Mouse (Mus musculus) heart, embryonic 15.5 days (tissue): ENCODE measurements around the gene Atp11c. TPM values are rescaled to one million over a fixed set of nuclear protein-coding genes. Genes with fewer than 3 reads are reported as not detected.

ENCODE experiments used
- ATAC-seq: fragments of 200-750 bp; cut with Nextera tagmentation; replicated peaks from 2 replicates; pipeline ENCODE4 v1.8.0; 2017; ENCODE audit warnings: low read depth, moderate TSS enrichment; ENCODE audit not compliant: insufficient number of reproducible peaks, insufficient read depth, low FRiP score
- H3K27ac ChIP-seq: fragments of 300-500 bp; sonication (generic); 2 replicates; pipeline ENCODE4 v1.5.1; 2015; ENCODE audit warnings: mild to moderate bottlenecking, inconsistent platforms
- H3K27me3 ChIP-seq: fragments of 300-500 bp; sonication (generic); 2 replicates; pipeline ENCODE4 v1.6.1; 2015; ENCODE audit warnings: inconsistent platforms
- H3K36me3 ChIP-seq: fragments of 300-500 bp; sonication (generic); 2 replicates; pipeline ENCODE4 v1.6.1; 2015; ENCODE audit warnings: mild to moderate bottlenecking, inconsistent platforms
- H3K4me1 ChIP-seq: fragments of 300-500 bp; sonication (generic); replicated peaks from 2 replicates; pipeline ENCODE4 v1.6.1; 2015; ENCODE audit warnings: inconsistent platforms
- H3K4me2 ChIP-seq: fragments of 300-500 bp; sonication (generic); 2 replicates; pipeline ENCODE4 v1.6.1; 2015; ENCODE audit warnings: inconsistent platforms, mild to moderate bottlenecking, moderate library complexity
- H3K4me3 ChIP-seq: fragments of 300-500 bp; sonication (generic); 2 replicates; pipeline ENCODE4 v1.5.1; 2015; ENCODE audit warnings: mild to moderate bottlenecking, inconsistent platforms
- H3K9ac ChIP-seq: fragments of 300-500 bp; sonication (generic); 2 replicates; pipeline ENCODE4 v1.6.1; 2015; ENCODE audit warnings: mild to moderate bottlenecking, inconsistent platforms
- H3K9me3 ChIP-seq: fragments of 300-500 bp; sonication (generic); replicated peaks from 2 replicates; pipeline ENCODE4 v1.6.1; 2016; ENCODE audit warnings: inconsistent platforms
- WGBS: fragments of 180-500 bp; shearing (Covaris S2); methylation state at CpG from one replicate; pipeline ENCODE4 v1.1.7; 2015; ENCODE audit warnings: mixed read lengths; 5-methylcytosine and 5-hydroxymethylcytosine counted together
- polyA plus RNA-seq: library from polyadenylated mRNA; unstranded; fragments of >200 nt; fragmentation: Nextera tagmentation; extraction: Ambion mirVana; gene quantifications from 2 replicates; pipeline ENCODE4 v1.2.1, GENCODE M21; 2015

Gene Atp11c
- 2.9 and 3.8 TPM in 2 replicates for polyA plus RNA-seq

GRCm38 (mm10) chrX:60592598-60592997, at the start of gene Atp11c:
Atp11c (minus strand) TSS chrX:60592698.
- Histone ChIP-seq H3K4me3 (no peak within 1 kb of the TSS), H3K9ac (no peak within 1 kb of the TSS), H3K4me1 (no peaks in the 10 kb centered on the region), H3K9me3 (no peaks in the 10 kb centered on the region), H3K4me2 (no peak within 1 kb of the TSS), H3K27me3 (no peaks in the 10 kb centered on the region), H3K27ac (no peak within 1 kb of the TSS), H3K36me3 (no peaks in the 10 kb centered on the region)
- WGBS: 83% methylated on average over 2 of the region's 2 CpGs
- ATAC-seq: no peak

GRCm38 (mm10) chrX:60609202-60609601, 16.7 kb upstream of the Atp11c start:
- no peak overlapping the region for H3K9ac ChIP-seq
- no peaks in the 10 kb centered on the region for H3K36me3 ChIP-seq
- WGBS: 38% methylated on average over 3 of the region's 3 CpGs
- no peak overlapping the region for H3K4me3 ChIP-seq
- H3K4me2 ChIP-seq: no peak overlapping the region
- H3K27me3 ChIP-seq: no peaks in the 10 kb centered on the region
- no peak for ATAC-seq
- no peaks in the 10 kb centered on the region for H3K4me1 ChIP-seq
- no peaks in the 10 kb centered on the region for H3K9me3 ChIP-seq
- no peak overlapping the region for H3K27ac ChIP-seq

- WGBS: 33% methylated on average over 1 of the region's 1 CpGs
- Histone ChIP-seq H3K27ac (no peak overlapping the region), H3K4me1 (no peaks in the 10 kb centered on the region), H3K9me3 (no peaks in the 10 kb centered on the region), H3K27me3 (no peaks in the 10 kb centered on the region), H3K36me3 (no peaks in the 10 kb centered on the region), H3K4me3 (no peak overlapping the region), H3K9ac (no peak overlapping the region), H3K4me2 (no peak overlapping the region)
- no peak for ATAC-seq
Measured at GRCm38 (mm10) chrX:60570539-60570938, 22.0 kb downstream of the Atp11c start.

GRCm38 (mm10) chrX:60569047-60569446, 23.5 kb downstream of the Atp11c start:
- Histone ChIP-seq H3K9ac (no peak overlapping the region), H3K4me3 (no peak overlapping the region), H3K36me3 (no peaks in the 10 kb centered on the region), H3K9me3 (no peaks in the 10 kb centered on the region), H3K4me2 (no peak overlapping the region), H3K27ac (no peak overlapping the region), H3K27me3 (no peaks in the 10 kb centered on the region), H3K4me1 (no peaks in the 10 kb centered on the region)
- no peak for ATAC-seq

- Histone ChIP-seq H3K27me3 (no peaks in the 10 kb centered on the region), H3K4me3 (no peak overlapping the region), H3K36me3 (no peaks in the 10 kb centered on the region), H3K4me1 (no peaks in the 10 kb centered on the region), H3K27ac (no peak overlapping the region), H3K4me2 (no peak overlapping the region), H3K9me3 (no peaks in the 10 kb centered on the region), H3K9ac (no peak overlapping the region)
- no peak for ATAC-seq
- 42% methylated on average over 4 of the region's 4 CpGs for whole genome bisulfite sequencing
Measured at GRCm38 (mm10) chrX:60555242-60555641, 37.3 kb downstream of the Atp11c start.

- no peaks in the 10 kb centered on the region for H3K36me3 ChIP-seq
- H3K4me1 ChIP-seq: no peaks in the 10 kb centered on the region
- peak overlapping the region; percentile 62 for H3K4me3 ChIP-seq
- peaks cover 15% of the 10 kb centered on the region for H3K27me3 ChIP-seq
- peak overlapping the region; percentile 75 for H3K4me2 ChIP-seq
- peak; percentile 83 for ATAC-seq
- peak overlapping the region; percentile 44 for H3K9ac ChIP-seq
- H3K9me3 ChIP-seq: no peaks in the 10 kb centered on the region
- WGBS: 13% methylated on average over 44 of the region's 113 CpGs
- H3K27ac ChIP-seq: no peak overlapping the region
Measured at GRCm38 (mm10) chrX:60547444-60548304, 44.8 kb downstream of the Atp11c start.

GRCm38 (mm10) chrX:60547098-60547443, 45.4 kb downstream of the Atp11c start:
- 10% methylated on average over 16 of the region's 16 CpGs for WGBS
- H3K9me3 ChIP-seq: no peaks in the 10 kb centered on the region
- peak overlapping the region; percentile 75 for H3K4me2 ChIP-seq
- no peak for ATAC-seq
- no peaks in the 10 kb centered on the region for H3K4me1 ChIP-seq
- H3K9ac ChIP-seq: peak overlapping the region; percentile 44
- peaks cover 15% of the 10 kb centered on the region for H3K27me3 ChIP-seq
- H3K36me3 ChIP-seq: no peaks in the 10 kb centered on the region
- no peak overlapping the region for H3K27ac ChIP-seq
- H3K4me3 ChIP-seq: peak overlapping the region; percentile 62

- H3K27me3 ChIP-seq: peaks cover 15% of the 10 kb centered on the region
- no peak overlapping the region for H3K4me2 ChIP-seq
- no peaks in the 10 kb centered on the region for H3K36me3 ChIP-seq
- H3K4me1 ChIP-seq: no peaks in the 10 kb centered on the region
- no peak overlapping the region for H3K4me3 ChIP-seq
- no peak overlapping the region for H3K9ac ChIP-seq
- H3K27ac ChIP-seq: no peak overlapping the region
- ATAC-seq: no peak
- no peaks in the 10 kb centered on the region for H3K9me3 ChIP-seq
- WGBS: 46% methylated on average over 3 of the region's 3 CpGs
Measured at GRCm38 (mm10) chrX:60545906-60546305, 46.6 kb downstream of the Atp11c start.

- H3K9me3 ChIP-seq: no peaks in the 10 kb centered on the region
- no peaks in the 10 kb centered on the region for H3K4me1 ChIP-seq
- H3K27me3 ChIP-seq: peaks cover 15% of the 10 kb centered on the region
- H3K4me3 ChIP-seq: no peak overlapping the region
- no peak overlapping the region for H3K27ac ChIP-seq
- ATAC-seq: no peak
- H3K36me3 ChIP-seq: no peaks in the 10 kb centered on the region
- WGBS: 47% methylated on average over 1 of the region's 1 CpGs
- H3K9ac ChIP-seq: no peak overlapping the region
- no peak overlapping the region for H3K4me2 ChIP-seq
Measured at GRCm38 (mm10) chrX:60545444-60545843, 47.1 kb downstream of the Atp11c start.

- H3K27me3 ChIP-seq: peaks cover 9% of the 10 kb centered on the region
- no peak for ATAC-seq
- H3K9ac ChIP-seq: no peak overlapping the region
- no peaks in the 10 kb centered on the region for H3K36me3 ChIP-seq
- 50% methylated on average over 4 of the region's 4 CpGs for WGBS
- H3K27ac ChIP-seq: no peak overlapping the region
- no peaks in the 10 kb centered on the region for H3K9me3 ChIP-seq
- H3K4me1 ChIP-seq: no peaks in the 10 kb centered on the region
- H3K4me2 ChIP-seq: no peak overlapping the region
- H3K4me3 ChIP-seq: no peak overlapping the region
Measured at GRCm38 (mm10) chrX:60544098-60544497, 48.4 kb downstream of the Atp11c start.

- no peak for ATAC-seq
- no peak overlapping the region for H3K9ac ChIP-seq
- no peak overlapping the region for H3K4me2 ChIP-seq
- no peak overlapping the region for H3K4me3 ChIP-seq
- no peaks in the 10 kb centered on the region for H3K9me3 ChIP-seq
- WGBS: 53% methylated on average over 1 of the region's 1 CpGs
- no peaks in the 10 kb centered on the region for H3K36me3 ChIP-seq
- peaks cover 2% of the 10 kb centered on the region; the same call in 1 of the 2 replicates for H3K27me3 ChIP-seq
- no peaks in the 10 kb centered on the region for H3K4me1 ChIP-seq
- H3K27ac ChIP-seq: no peak overlapping the region
Measured at GRCm38 (mm10) chrX:60542901-60543300, 49.6 kb downstream of the Atp11c start.

- Histone ChIP-seq H3K4me1 (no peaks in the 10 kb centered on the region), H3K4me3 (no peak within 1 kb of the TSS), H3K9me3 (no peaks in the 10 kb centered on the region), H3K4me2 (no peak within 1 kb of the TSS), H3K27me3 (0 out of 2 replicates have a peak, but pooled peaks cover 2% of the 10 kb centered on the region), H3K27ac (no peak within 1 kb of the TSS), H3K36me3 (no peaks in the 10 kb centered on the region), H3K9ac (no peak within 1 kb of the TSS)
- no peak for ATAC-seq
Measured at GRCm38 (mm10) chrX:60539149-60539548, 53.3 kb downstream of the Atp11c start, which contains the start of gene Gm7073. Gm7073 (minus strand) TSS chrX:60539249.
